Mouse (Mus musculus): ENCODE measurements around the gene Hyal1. TPM values are rescaled to one million over a fixed set of nuclear protein-coding genes. Genes with fewer than 3 reads are reported as not detected.

Hyal1 gene
- total and polyA plus RNA-seq, 3 experiments: 1.3 to 3.4 TPM; not detected in 1

GRCm38 (mm10) chr9:107541474-107542351 is 35.0 kb upstream of the Hyal1 start, which contains the start of the genes Cyb561d2 and Nprl2:
Cyb561d2 (minus strand) TSS chr9:107542193.
Nprl2 (plus strand) TSS chr9:107542226.
- Histone ChIP-seq H3K4me3 (ENCODE audit: control insufficient read depth in 1 of 2, insufficient read depth in 1 of 2, low read depth in 2 of 2, low read length in 2 of 2) (peak within 1 kb of the TSS; percentile 72 to 90), H3K4me1 (ENCODE audit: control insufficient read depth in 1 of 2, insufficient read depth in 2 of 2, low read length in 2 of 2) (peaks cover 0 to 13% of the 10 kb centered on the region in 2 experiments; a peak in 1 of 4 replicates), H3K79me2 (ENCODE audit: control insufficient read depth, insufficient read depth, low read length, poor library complexity) (peaks cover 16% of the 10 kb centered on the region), H3K9me3 (replicated peaks; ENCODE audit: insufficient read depth, low read length) (no peaks in the 10 kb centered on the region), H3K27ac (ENCODE audit: control insufficient read depth, low read depth, low read length) (peak within 1 kb of the TSS; percentile 83), H3K27me3 (ENCODE audit: control insufficient read depth in 1 of 2, insufficient read depth in 2 of 2, low read length in 2 of 2) (no peaks in the 10 kb centered on the region), H3K9ac (ENCODE audit: control insufficient read depth, low read depth, low read length, poor library complexity, severe bottlenecking) (peak within 1 kb of the TSS; percentile 82), H3K36me3 (ENCODE audit: control insufficient read depth in 1 of 2, insufficient read depth in 2 of 2, low read length in 2 of 2) (peaks cover 0 to 6% of the 10 kb centered on the region in 2 experiments; a peak in 2 of 4 replicates)
- TF ChIP-seq POLR2AphosphoS2 (IDR thresholded peaks at IDR 0.05; ENCODE audit: low read length) (0 out of 2 replicates have a peak, but pooled peaks have one; percentile 67), POLR2AphosphoS5 (IDR thresholded peaks at IDR 0.05; ENCODE audit: borderline replicate concordance, low read depth, low read length) (no peak), USF1 (IDR thresholded peaks at IDR 0.05; ENCODE audit: low read depth, low read length) (no peak), NRF1 (IDR thresholded peaks at IDR 0.05; ENCODE audit: insufficient read depth, low read depth, low read length, poor library complexity, severe bottlenecking) (peak; percentile 89), TCF12 (IDR thresholded peaks at IDR 0.05; ENCODE audit: low read depth, low read length) (no peak; the same call in 1 of the 2 replicates), ELF1 (IDR thresholded peaks at IDR 0.05; ENCODE audit: low read depth, low read length) (peak; percentile 91), GATA1 (IDR thresholded peaks at IDR 0.05; ENCODE audit: low read depth, low read length) (no peak), NELFE (IDR thresholded peaks at IDR 0.05; ENCODE audit: low read depth, low read length) (peak; percentile 82), MYB (IDR thresholded peaks at IDR 0.05; ENCODE audit: low read depth, low read length) (peak; percentile 57; the same call in 1 of the 2 replicates), EP300 (IDR thresholded peaks at IDR 0.05; ENCODE audit: low read depth in 1 of 2, low read length in 2 of 2) (no peak), HCFC1 (IDR thresholded peaks at IDR 0.05; ENCODE audit: low read depth, low read length) (peak; percentile 99), POLR2A (IDR thresholded peaks at IDR 0.05; ENCODE audit: control insufficient read depth in 1 of 2, insufficient read depth in 1 of 2, low read depth in 1 of 2, low read length in 2 of 2, poor library complexity in 1 of 2) (peak; percentile 48 to 83; a peak in 3 of 4 replicates), TBP (IDR thresholded peaks at IDR 0.05; ENCODE audit: low read depth, low read length) (peak; percentile 74), MXI1 (IDR thresholded peaks at IDR 0.05; ENCODE audit: low read depth, low read length) (peak; percentile 83), SIN3A (IDR thresholded peaks at IDR 0.05; ENCODE audit: low read length) (peak; percentile 95), MYC (IDR thresholded peaks at IDR 0.05; ENCODE audit: low read depth, low read length) (peak; percentile 89), ZMIZ1 (IDR thresholded peaks at IDR 0.05; ENCODE audit: low read depth, low read length) (no peak), CHD2 (IDR thresholded peaks at IDR 0.05; ENCODE audit: low read length) (peak; percentile 77), MAX (IDR thresholded peaks at IDR 0.05; ENCODE audit: low read length) (peak; percentile 10; the same call in 1 of the 2 replicates), KAT2A (conservative IDR thresholded peaks at IDR 0.05; ENCODE audit: low read depth, low read length) (peak; percentile 99)
- DNase-seq (ENCODE audit: low read depth, low spot score): peak; percentile 97

Data from MEL (cell line).